Mouse (Mus musculus): ENCODE results near the gene 1700012A03Rik.

1700012A03Rik gene

GRCm38 (mm10) chr6:32049951-32050345 lies at the start of gene 1700012A03Rik:
Gene 1700012A03Rik, plus strand, starts transcription at chr6:32050246.
- no peak for DNase-seq

- DNase-seq: no peak
These were observed 45.8 kb upstream of the 1700012A03Rik start for GRCm38 (mm10) chr6:32004228-32004627.

- DNase-seq: no peak
These were observed 44.1 kb upstream of the 1700012A03Rik start for GRCm38 (mm10) chr6:32005914-32006313.

- no peak for DNase-seq
These were observed 43.7 kb upstream of the 1700012A03Rik start for GRCm38 (mm10) chr6:32006382-32006781.

- DNase-seq: no peak
These were observed 42.7 kb upstream of the 1700012A03Rik start for GRCm38 (mm10) chr6:32007336-32007735.

- DNase-seq: no peak
These were observed 33.2 kb upstream of the 1700012A03Rik start for GRCm38 (mm10) chr6:32016841-32017240.

GRCm38 (mm10) chr6:32017406-32018104 lies 32.5 kb upstream of the 1700012A03Rik start:
- DNase-seq: no peak

GRCm38 (mm10) chr6:32018105-32018446 lies 32.0 kb upstream of the 1700012A03Rik start:
- peak; percentile 34 for DNase-seq

GRCm38 (mm10) chr6:32021853-32022536 lies 28.1 kb upstream of the 1700012A03Rik start:
- no peak for DNase-seq

GRCm38 (mm10) chr6:32022537-32022869 lies 27.5 kb upstream of the 1700012A03Rik start:
- no peak for DNase-seq

- DNase-seq: no peak
These were observed 21.6 kb upstream of the 1700012A03Rik start for GRCm38 (mm10) chr6:32028228-32029009.

GRCm38 (mm10) chr6:32034226-32034625 lies 15.8 kb upstream of the 1700012A03Rik start:
- no peak for DNase-seq

- DNase-seq: no peak
These were observed 4.7 kb upstream of the 1700012A03Rik start for GRCm38 (mm10) chr6:32045344-32045743.

- DNase-seq: no peak
These were observed 643 bp upstream of the 1700012A03Rik start for GRCm38 (mm10) chr6:32049256-32049950.

GRCm38 (mm10) chr6:32052135-32052915 lies 2.3 kb downstream of the 1700012A03Rik start:
- DNase-seq: peak; percentile 13

GRCm38 (mm10) chr6:32056525-32056924 lies 6.5 kb downstream of the 1700012A03Rik start:
- DNase-seq: no peak

GRCm38 (mm10) chr6:32058571-32058970 lies 8.5 kb downstream of the 1700012A03Rik start:
- no peak for DNase-seq

GRCm38 (mm10) chr6:32060641-32061040 lies 10.6 kb downstream of the 1700012A03Rik start:
- no peak for DNase-seq

- no peak for DNase-seq
These were observed 11.2 kb downstream of the 1700012A03Rik start for GRCm38 (mm10) chr6:32061266-32061665.

GRCm38 (mm10) chr6:32065789-32066510 lies 15.9 kb downstream of the 1700012A03Rik start:
- DNase-seq: no peak

- no peak for DNase-seq
These were observed 22.1 kb downstream of the 1700012A03Rik start for GRCm38 (mm10) chr6:32072161-32072560.

GRCm38 (mm10) chr6:32093312-32093711 lies 43.3 kb downstream of the 1700012A03Rik start:
- DNase-seq: no peak
